Mouse (Mus musculus) stomach, embryonic 14.5 days (tissue): ENCODE measurements around the gene Olfr522. TPM values are rescaled to one million over a fixed set of nuclear protein-coding genes. Genes with fewer than 3 reads are reported as not detected.
"Not testable (repeated sequence)": the region's sequence is repeated elsewhere in the genome, so short reads cannot be mapped to it uniquely, and the experiment has no call there.

Source experiments
- ATAC-seq: fragments of 200-750 bp; cut with Nextera tagmentation; 2 replicates; pipeline ENCODE4 v1.8.0; 2017; ENCODE audit warnings: low read depth, moderate TSS enrichment; ENCODE audit not compliant: insufficient number of reproducible peaks, insufficient read depth, low FRiP score
- H3K27ac ChIP-seq: fragments of 300-500 bp; sonication (generic); 2 replicates; pipeline ENCODE4 v1.5.1; 2014; ENCODE audit warnings: mild to moderate bottlenecking, low read length, moderate library complexity, mixed read lengths
- H3K27me3 ChIP-seq: fragments of 300-500 bp; sonication (generic); 2 replicates; pipeline ENCODE4 v1.6.1; 2014; ENCODE audit warnings: low read length, control low read depth, mixed read lengths; ENCODE audit not compliant: control insufficient read depth, insufficient read depth
- H3K36me3 ChIP-seq: fragments of 300-500 bp; sonication (generic); 2 replicates; pipeline ENCODE4 v1.6.1; 2014; ENCODE audit warnings: mild to moderate bottlenecking, control low read depth, low read length, moderate library complexity, mixed read lengths; ENCODE audit not compliant: control insufficient read depth, insufficient read depth
- H3K4me1 ChIP-seq: fragments of 300-500 bp; sonication (generic); 2 replicates; pipeline ENCODE4 v1.6.1; 2014; ENCODE audit warnings: low read length, control low read depth, mixed read lengths; ENCODE audit not compliant: control insufficient read depth, insufficient read depth
- H3K4me2 ChIP-seq: fragments of 300-500 bp; sonication (generic); replicated peaks from 2 replicates; pipeline ENCODE4 v1.6.1; 2014; ENCODE audit warnings: low read depth, low read length, control low read depth
- H3K4me3 ChIP-seq: fragments of 300-500 bp; sonication (generic); 2 replicates; pipeline ENCODE4 v1.5.1; 2014; ENCODE audit warnings: low read depth, low read length, control low read depth
- H3K9ac ChIP-seq: fragments of 300-500 bp; sonication (generic); replicated peaks from 2 replicates; pipeline ENCODE4 v1.6.1; 2014; ENCODE audit warnings: low read depth, mild to moderate bottlenecking, control low read depth, low read length, moderate library complexity, mixed read lengths
- H3K9me3 ChIP-seq: fragments of 300-500 bp; sonication (generic); 2 replicates; pipeline ENCODE4 v1.6.1; 2016; ENCODE audit warnings: low read depth, low read length, control low read depth; ENCODE audit not compliant: control insufficient read depth
- WGBS: fragments of 180-500 bp; shearing (Covaris S2); extraction: QIAGEN DNeasy Blood & Tissue Kit; methylation state at CpG from one replicate; pipeline ENCODE4 v1.1.7; 2014; 5-methylcytosine and 5-hydroxymethylcytosine counted together
- polyA plus RNA-seq: library from polyadenylated mRNA; unstranded; fragments of >200 nt; fragmentation: Nextera tagmentation; extraction: Ambion mirVana; gene quantifications from 2 replicates; pipeline ENCODE4 v1.2.1, GENCODE M21; 2014

Olfr522 gene
- polyA plus RNA-seq, 1 experiment from 2014 or later = not detected

- Histone ChIP-seq H3K4me1 (peaks cover 5% of the 10 kb centered on the region), H3K27ac (no peak overlapping the region), H3K4me2 (peak overlapping the region; percentile 31), H3K9ac (peak overlapping the region; percentile 26; the same call in 1 of the 2 replicates), H3K27me3 (peaks cover 11% of the 10 kb centered on the region; the same call in 1 of the 2 replicates), H3K36me3 (no peaks in the 10 kb centered on the region), H3K9me3 (no peaks in the 10 kb centered on the region), H3K4me3 (0 out of 2 replicates have a peak overlapping the region, but pooled peaks have one; percentile 20)
- no peak for ATAC-seq
- 4% methylated on average over 28 of the region's 28 CpGs for WGBS
Observed at GRCm38 (mm10) chr7:140153383-140153782, 11.2 kb downstream of the Olfr522 start.

GRCm38 (mm10) chr7:140144550-140144949 lies 20.0 kb downstream of the Olfr522 start:
- Histone ChIP-seq H3K9ac (no peak overlapping the region), H3K4me1 (no peaks in the 10 kb centered on the region), H3K4me3 (no peak overlapping the region), H3K9me3 (no peaks in the 10 kb centered on the region), H3K4me2 (no peak overlapping the region), H3K36me3 (no peaks in the 10 kb centered on the region; the same call in 1 of the 2 replicates), H3K27me3 (no peaks in the 10 kb centered on the region), H3K27ac (no peak overlapping the region)
- no peak for ATAC-seq
- WGBS = 88% methylated on average over 4 of the region's 4 CpGs

- Histone ChIP-seq H3K4me1 (peaks cover 4% of the 10 kb centered on the region), H3K9me3 (no peaks in the 10 kb centered on the region), H3K4me3 (no peak overlapping the region), H3K36me3 (no peaks in the 10 kb centered on the region; the same call in 1 of the 2 replicates), H3K4me2 (no peak overlapping the region), H3K27ac (no peak overlapping the region), H3K9ac (no peak overlapping the region), H3K27me3 (no peaks in the 10 kb centered on the region)
- 6% methylated on average over 14 of the region's 14 CpGs for WGBS
- no peak for ATAC-seq
Observed at GRCm38 (mm10) chr7:140141350-140141749, 23.2 kb downstream of the Olfr522 start.

GRCm38 (mm10) chr7:140138021-140138310 lies 26.6 kb downstream of the Olfr522 start:
- Histone ChIP-seq H3K4me2 (peak overlapping the region; percentile 95), H3K4me3 (peak overlapping the region; percentile 66), H3K27ac (peak overlapping the region; percentile 44; the same call in 1 of the 2 replicates), H3K9me3 (no peaks in the 10 kb centered on the region), H3K27me3 (no peaks in the 10 kb centered on the region), H3K9ac (peak overlapping the region; percentile 81), H3K4me1 (peaks cover 4% of the 10 kb centered on the region), H3K36me3 (no peaks in the 10 kb centered on the region)
- no peak for ATAC-seq
- WGBS = 2% methylated on average over 8 of the region's 8 CpGs

GRCm38 (mm10) chr7:140137135-140138020 lies 27.2 kb downstream of the Olfr522 start, which contains the start of gene Mtg1:
Mtg1 (plus strand) TSS chr7:140137564.
- no peaks in the 10 kb centered on the region for H3K27me3 ChIP-seq
- no peaks in the 10 kb centered on the region for H3K36me3 ChIP-seq
- 2% methylated on average over 39 of the region's 39 CpGs for WGBS
- H3K9me3 ChIP-seq = no peaks in the 10 kb centered on the region
- H3K27ac ChIP-seq = peak within 1 kb of the TSS; percentile 44
- ATAC-seq = peak; percentile 94
- peak within 1 kb of the TSS; percentile 66 for H3K4me3 ChIP-seq
- H3K4me2 ChIP-seq = peak within 1 kb of the TSS; percentile 95
- peak within 1 kb of the TSS; percentile 81 for H3K9ac ChIP-seq
- peaks cover 4% of the 10 kb centered on the region for H3K4me1 ChIP-seq

- Histone ChIP-seq H3K36me3 (peaks cover 7% of the 10 kb centered on the region; the same call in 1 of the 2 replicates), H3K4me2 (no peak overlapping the region), H3K27me3 (no peaks in the 10 kb centered on the region), H3K9ac (no peak overlapping the region), H3K4me3 (no peak overlapping the region), H3K27ac (no peak overlapping the region), H3K4me1 (peaks cover 4% of the 10 kb centered on the region), H3K9me3 (no peaks in the 10 kb centered on the region)
- ATAC-seq = no peak
- 83% methylated on average over 5 of the region's 5 CpGs for WGBS
Observed at GRCm38 (mm10) chr7:140135106-140135770, 29.3 kb downstream of the Olfr522 start.

- H3K36me3 ChIP-seq = peaks cover 16% of the 10 kb centered on the region; the same call in 1 of the 2 replicates
- not testable (repeated sequence) for H3K4me3 ChIP-seq, ATAC-seq, H3K4me1 ChIP-seq, H3K27ac ChIP-seq, H3K9ac ChIP-seq, H3K27me3 ChIP-seq, H3K9me3 ChIP-seq, H3K4me2 ChIP-seq
- WGBS = 91% methylated on average over 5 of the region's 7 CpGs
Observed at GRCm38 (mm10) chr7:140134033-140134432, 30.5 kb downstream of the Olfr522 start.

GRCm38 (mm10) chr7:140132184-140132583 lies 32.4 kb downstream of the Olfr522 start:
- H3K9ac ChIP-seq, H3K4me3 ChIP-seq, H3K9me3 ChIP-seq, H3K27ac ChIP-seq, H3K4me2 ChIP-seq, ATAC-seq, H3K27me3 ChIP-seq, H3K4me1 ChIP-seq: not testable (repeated sequence)
- WGBS = 90% methylated on average over 7 of the region's 7 CpGs
- peaks cover 16% of the 10 kb centered on the region; the same call in 1 of the 2 replicates for H3K36me3 ChIP-seq
